Mouse (Mus musculus): ENCODE data around the gene Cpt2.

The Cpt2 gene

GRCm38 (mm10) chr4:107923145-107923802 is at the start of gene Cpt2:
Gene Cpt2, minus strand, starts transcription at chr4:107923610.
- peak; percentile 75 for DNase-seq (ENCODE audit: low spot score)

DNA sequence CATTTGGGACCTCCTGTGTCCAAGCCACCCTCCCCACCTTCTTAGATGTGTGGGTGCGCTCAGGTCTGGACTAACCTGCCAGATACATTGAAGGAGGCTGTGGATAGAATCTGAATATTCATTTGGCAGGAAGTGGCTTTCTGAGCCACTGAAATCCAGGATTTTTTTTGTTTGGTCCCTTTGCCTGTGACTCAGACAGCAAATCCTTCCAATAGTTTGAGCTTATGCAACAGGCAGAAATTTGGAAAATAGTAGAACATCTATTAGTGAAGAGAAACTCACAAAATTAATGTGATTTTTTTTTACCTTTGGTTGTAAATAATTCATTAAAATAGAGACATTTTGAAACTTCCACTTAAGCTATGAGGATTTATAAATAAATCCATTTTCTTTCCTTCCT is 47.8 kb upstream of the Cpt2 start:
- no peak for DNase-seq (ENCODE audit: low spot score)

DNA sequence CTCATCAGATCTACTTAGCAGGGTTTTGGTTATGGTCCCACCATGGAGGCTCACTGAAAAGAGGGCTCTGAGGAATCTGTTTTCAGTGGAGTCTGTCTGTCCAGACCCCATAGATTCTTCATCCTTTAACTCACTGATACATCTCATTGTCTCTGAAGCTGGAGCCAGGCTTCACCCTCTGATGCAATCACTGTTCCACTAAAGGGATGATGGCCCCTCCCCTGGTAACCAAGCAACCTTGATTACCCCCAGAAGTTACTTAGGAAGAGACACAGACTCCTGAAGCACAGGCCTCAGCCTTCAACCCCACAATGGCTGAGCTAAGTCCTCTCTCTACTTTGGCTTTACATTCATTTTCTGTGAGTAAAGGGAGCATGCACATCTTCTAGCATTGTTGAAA is 46.4 kb upstream of the Cpt2 start:
- DNase-seq (ENCODE audit: low spot score): no peak

DNA sequence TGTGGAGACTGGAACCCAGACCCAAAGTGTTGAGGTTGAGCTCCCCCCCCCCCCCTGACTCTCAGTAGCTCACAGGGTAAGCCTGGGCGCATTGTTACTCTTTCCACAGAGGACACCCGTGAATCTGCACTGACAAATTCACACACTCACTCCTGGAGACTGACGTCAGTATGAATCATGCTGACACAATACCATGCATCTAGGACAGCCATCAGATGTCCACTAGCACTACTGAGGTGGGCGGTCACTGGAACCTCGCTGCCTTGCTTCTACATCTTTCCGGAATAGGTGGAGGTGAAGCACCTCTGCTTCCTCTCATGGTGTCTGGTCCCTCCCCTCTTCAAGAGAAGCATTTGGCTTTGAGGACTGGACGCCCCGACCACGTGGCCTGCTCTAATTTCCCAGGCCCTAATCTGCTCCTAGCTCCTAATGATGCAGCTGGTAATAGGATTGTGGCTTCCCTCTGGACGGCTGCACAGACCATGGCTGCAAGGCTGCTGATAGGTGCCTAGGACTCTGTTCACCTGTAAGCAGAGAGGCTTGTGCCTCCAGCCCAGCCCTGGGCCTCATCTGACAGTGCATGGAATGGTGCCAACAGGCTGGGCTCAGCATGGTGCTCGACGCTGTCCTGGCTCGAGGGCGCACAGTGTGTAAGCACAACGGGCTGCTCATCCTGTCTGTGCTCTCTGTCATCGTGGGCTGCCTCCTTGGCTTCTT is 44.7 kb upstream of the Cpt2 start, which contains the start of gene Slc1a7:
Slc1a7 (plus strand) TSS at position 367 of the 717 bp plus-strand sequence.
- DNase-seq (ENCODE audit: low spot score): no peak

- DNase-seq (ENCODE audit: low spot score): no peak
Observed at GRCm38 (mm10) chr4:107966416-107967109, 43.2 kb upstream of the Cpt2 start.

DNA sequence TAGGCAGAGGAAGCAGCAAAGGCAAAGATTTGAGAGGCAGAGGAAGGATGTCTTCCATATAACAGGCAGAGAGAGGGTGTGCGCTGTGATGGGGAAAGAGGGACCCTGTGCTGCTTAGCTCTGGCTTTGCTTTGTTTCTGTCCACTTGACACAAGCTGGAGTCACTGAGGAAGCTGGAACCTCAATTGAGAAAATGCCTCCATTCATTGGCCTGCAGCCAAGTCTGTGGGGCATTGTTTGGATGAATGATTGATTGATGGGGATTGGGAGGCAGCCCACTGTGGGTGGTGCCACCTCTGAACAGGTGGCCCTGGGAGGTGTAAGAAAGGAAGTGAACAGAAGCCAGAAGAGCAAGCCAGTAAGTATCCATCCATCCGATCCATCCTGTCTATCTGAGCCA is 39.4 kb upstream of the Cpt2 start:
- DNase-seq (ENCODE audit: low spot score): no peak

- no peak for DNase-seq (ENCODE audit: low spot score)
Observed at GRCm38 (mm10) chr4:107962044-107962732, 38.8 kb upstream of the Cpt2 start.

- no peak for DNase-seq (ENCODE audit: low spot score)
Observed at GRCm38 (mm10) chr4:107958487-107958886, 35.1 kb upstream of the Cpt2 start.

DNA sequence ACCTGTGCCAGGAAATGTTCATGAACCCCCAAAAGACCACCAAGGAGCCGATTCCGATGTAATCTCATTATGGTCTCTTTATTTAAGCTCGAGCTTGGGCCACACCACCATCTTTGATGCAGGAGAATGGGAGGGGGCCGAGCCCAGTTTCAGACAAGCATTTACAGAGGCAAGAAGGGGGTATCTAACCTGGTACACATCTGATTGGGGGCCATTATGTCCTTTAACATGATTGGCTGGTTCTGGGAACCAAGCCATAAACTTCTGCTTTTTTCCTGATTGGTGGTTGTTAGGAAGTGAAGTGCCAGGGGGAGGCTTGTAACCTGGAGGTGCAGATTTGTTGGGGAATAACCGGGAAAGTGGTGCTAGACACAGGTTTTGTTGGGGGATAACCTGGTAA is 32.3 kb upstream of the Cpt2 start:
- DNase-seq (ENCODE audit: low spot score): no peak

- DNase-seq (ENCODE audit: low spot score): no peak
Observed at GRCm38 (mm10) chr4:107952845-107953244, 29.4 kb upstream of the Cpt2 start.

- DNase-seq (ENCODE audit: low spot score): no peak
Observed at GRCm38 (mm10) chr4:107949918-107950317, 26.5 kb upstream of the Cpt2 start.

GRCm38 (mm10) chr4:107944141-107944540 is 20.7 kb upstream of the Cpt2 start:
- DNase-seq (ENCODE audit: low spot score): no peak

DNA sequence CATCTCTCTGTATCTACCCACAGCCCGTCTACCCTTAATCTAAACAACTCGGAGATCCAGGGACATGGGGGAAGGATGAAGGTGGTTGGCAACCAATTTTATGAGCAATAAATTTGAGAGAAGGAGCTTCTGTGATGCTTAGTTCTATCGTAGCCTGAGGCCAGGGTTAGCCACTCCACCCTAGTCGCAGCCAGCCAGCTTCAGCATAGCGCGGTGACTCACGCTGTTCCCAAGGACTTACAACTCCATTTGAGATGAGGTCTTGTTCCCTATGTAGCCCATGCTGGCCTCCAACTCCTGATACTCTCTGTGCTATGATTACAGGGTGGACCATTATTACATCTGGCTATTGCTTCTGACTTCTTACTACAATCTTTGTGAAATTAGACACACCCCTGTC is 19.3 kb upstream of the Cpt2 start:
- DNase-seq (ENCODE audit: low spot score): no peak

GRCm38 (mm10) chr4:107938124-107938523 is 14.7 kb upstream of the Cpt2 start:
- DNase-seq (ENCODE audit: low spot score): no peak

- DNase-seq (ENCODE audit: low spot score): peak; percentile 58
Observed at GRCm38 (mm10) chr4:107937338-107937737, 13.9 kb upstream of the Cpt2 start.

GRCm38 (mm10) chr4:107935254-107935653 is 11.8 kb upstream of the Cpt2 start:
- DNase-seq (ENCODE audit: low spot score): no peak

GRCm38 (mm10) chr4:107933239-107933638 is 9.8 kb upstream of the Cpt2 start:
- DNase-seq (ENCODE audit: low spot score): no peak

DNA sequence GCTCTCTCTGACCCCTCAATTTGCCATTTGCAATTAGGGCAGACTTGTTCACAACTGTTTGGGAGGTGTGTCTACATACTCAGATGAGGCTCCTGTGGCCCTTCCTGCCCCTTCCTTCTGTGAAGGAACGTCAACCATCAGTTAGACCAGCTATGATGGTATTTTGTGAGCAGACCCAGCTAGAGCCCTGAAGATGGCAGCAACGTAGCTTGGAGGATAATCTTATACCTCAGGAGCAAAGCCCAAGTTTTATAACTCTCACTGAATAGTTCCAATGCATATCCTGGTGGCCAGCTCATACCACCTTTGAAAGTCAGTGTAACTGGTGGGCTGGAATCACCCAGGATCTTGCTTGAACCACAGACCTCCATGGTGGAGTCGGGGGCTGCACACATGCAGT is 8.0 kb upstream of the Cpt2 start:
- DNase-seq (ENCODE audit: low spot score): no peak

- no peak for DNase-seq (ENCODE audit: low spot score)
Observed at GRCm38 (mm10) chr4:107928726-107929125, 5.3 kb upstream of the Cpt2 start.

DNA sequence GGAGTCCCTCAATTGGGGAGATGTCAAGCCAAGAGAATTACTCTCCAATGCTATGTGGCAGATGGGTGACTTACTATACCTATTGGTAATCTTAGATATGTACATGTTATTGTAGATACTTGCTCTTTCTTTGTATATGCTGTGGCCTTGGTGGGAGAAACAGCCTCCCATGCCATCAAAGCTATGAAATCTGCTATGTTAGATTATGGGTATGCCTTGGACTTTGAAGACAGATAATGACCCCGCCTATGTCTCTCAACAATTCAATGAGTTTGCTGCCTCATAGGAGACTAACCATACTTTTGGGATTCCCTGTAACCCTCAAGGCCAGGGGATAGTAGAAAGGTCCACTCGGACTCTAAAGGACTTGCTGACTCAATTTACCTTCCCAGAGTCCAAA is 4.9 kb upstream of the Cpt2 start:
- no peak for DNase-seq (ENCODE audit: low spot score)

GRCm38 (mm10) chr4:107923803-107924194 is 389 bp upstream of the Cpt2 start:
- DNase-seq (ENCODE audit: low spot score): no peak

DNA sequence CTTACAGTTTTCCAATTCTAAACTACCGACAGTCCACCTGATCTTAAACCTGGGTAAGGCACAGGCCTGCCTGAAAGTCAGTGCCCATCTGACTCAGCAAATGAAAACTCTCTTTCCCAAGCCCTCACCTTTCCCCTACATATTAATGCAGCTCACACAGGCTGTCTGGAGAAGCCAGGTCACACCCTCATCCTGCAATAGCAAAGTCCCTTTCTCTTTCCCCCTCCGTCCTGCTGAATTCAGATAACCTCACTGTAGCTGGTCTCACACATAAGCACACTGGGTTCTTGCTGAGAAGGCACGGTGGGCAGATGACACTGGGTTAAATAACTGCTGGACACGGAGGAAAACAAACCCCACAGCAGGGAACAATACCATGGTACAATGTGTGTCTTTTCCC is 1.5 kb downstream of the Cpt2 start:
- no peak for DNase-seq (ENCODE audit: low spot score)
